Mouse (Mus musculus) hindlimb bud, embryonic 11.5 days (tissue): ENCODE results near the gene Deup1.

Experiments
- DNase-seq: peaks from one replicate; pipeline ENCODE4 v3.0.0-alpha.2; 2012; ENCODE audit warnings: low read depth, low spot score; ENCODE audit errors: extremely low spot score

The Deup1 gene

GRCm38 (mm10) chr9:15534110-15534509 is 93.6 kb downstream of the Deup1 start:
- no peak for DNase-seq

GRCm38 (mm10) chr9:15533336-15534070 is 94.2 kb downstream of the Deup1 start:
- no peak for DNase-seq

GRCm38 (mm10) chr9:15531204-15531603 is 96.5 kb downstream of the Deup1 start:
- no peak for DNase-seq

GRCm38 (mm10) chr9:15529965-15530320 is 97.8 kb downstream of the Deup1 start:
- no peak for DNase-seq

GRCm38 (mm10) chr9:15529275-15529964 is 98.3 kb downstream of the Deup1 start:
- no peak for DNase-seq

GRCm38 (mm10) chr9:15528368-15528767 is 99.4 kb downstream of the Deup1 start:
- DNase-seq, result no peak

GRCm38 (mm10) chr9:15527846-15528245 is 99.9 kb downstream of the Deup1 start:
- no peak for DNase-seq

- DNase-seq, result no peak
Observed at GRCm38 (mm10) chr9:15526539-15526938, 101.2 kb downstream of the Deup1 start.

- no peak for DNase-seq
Observed at GRCm38 (mm10) chr9:15525246-15525645, 102.5 kb downstream of the Deup1 start.

- no peak for DNase-seq
Observed at GRCm38 (mm10) chr9:15523646-15524045, 104.1 kb downstream of the Deup1 start.

- DNase-seq, result no peak
Observed at GRCm38 (mm10) chr9:15522887-15523286, 104.8 kb downstream of the Deup1 start.

GRCm38 (mm10) chr9:15522348-15522747 is 105.4 kb downstream of the Deup1 start:
- DNase-seq, result no peak

GRCm38 (mm10) chr9:15517979-15518378 is 109.8 kb downstream of the Deup1 start:
- no peak for DNase-seq

- DNase-seq, result no peak
Observed at GRCm38 (mm10) chr9:15516007-15516406, 111.7 kb downstream of the Deup1 start.

- DNase-seq, result no peak
Observed at GRCm38 (mm10) chr9:15512918-15513317, 114.8 kb downstream of the Deup1 start.

GRCm38 (mm10) chr9:15510557-15511310 is 117.0 kb downstream of the Deup1 start:
- no peak for DNase-seq
